Mouse (Mus musculus) neural tube, embryonic 13.5 days (tissue): ENCODE data around the gene Svbp. TPM values are rescaled to one million over a fixed set of nuclear protein-coding genes. Genes with fewer than 3 reads are reported as not detected.

Source experiments
- ATAC-seq: fragments of 200-750 bp; cut with Nextera tagmentation; 2 replicates; pipeline ENCODE4 v1.8.0; 2017; ENCODE audit warnings: low read depth, mild to moderate bottlenecking, moderate TSS enrichment, moderate library complexity
- H3K27ac ChIP-seq: fragments of 300-500 bp; sonication (generic); replicated peaks from 2 replicates; pipeline ENCODE4 v1.5.1; 2015; ENCODE audit warnings: moderate library complexity, mild to moderate bottlenecking, inconsistent platforms
- H3K27me3 ChIP-seq: fragments of 300-500 bp; sonication (generic); 2 replicates; pipeline ENCODE4 v1.6.1; 2015; ENCODE audit warnings: mild to moderate bottlenecking, inconsistent platforms
- H3K36me3 ChIP-seq: fragments of 300-500 bp; sonication (generic); 2 replicates; pipeline ENCODE4 v1.6.1; 2015; ENCODE audit warnings: mild to moderate bottlenecking, inconsistent platforms
- H3K4me1 ChIP-seq: fragments of 300-500 bp; sonication (generic); replicated peaks from 2 replicates; pipeline ENCODE4 v1.6.1; 2015; ENCODE audit warnings: inconsistent platforms
- H3K4me2 ChIP-seq: fragments of 300-500 bp; sonication (generic); 2 replicates; pipeline ENCODE4 v1.6.1; 2015; ENCODE audit warnings: inconsistent platforms, mild to moderate bottlenecking, moderate library complexity
- H3K4me3 ChIP-seq: fragments of 300-500 bp; sonication (generic); 2 replicates; pipeline ENCODE4 v1.5.1; 2015; ENCODE audit warnings: mild to moderate bottlenecking, inconsistent platforms
- H3K9ac ChIP-seq: fragments of 300-500 bp; sonication (generic); 2 replicates; pipeline ENCODE4 v1.6.1; 2015; ENCODE audit warnings: moderate library complexity, mild to moderate bottlenecking, inconsistent platforms
- H3K9me3 ChIP-seq: fragments of 300-500 bp; sonication (generic); 2 replicates; pipeline ENCODE4 v1.6.1; 2016; ENCODE audit warnings: inconsistent platforms
- WGBS: fragments of 180-500 bp; shearing (Covaris S2); methylation state at CpG from one replicate; pipeline ENCODE4 v1.1.7; 2015; 5-methylcytosine and 5-hydroxymethylcytosine counted together
- polyA plus RNA-seq: library from polyadenylated mRNA; unstranded; fragments of >200 nt; fragmentation: Nextera tagmentation; extraction: Ambion mirVana; gene quantifications from 2 replicates; pipeline ENCODE4 v1.2.1, GENCODE M21; 2015

Svbp gene
- polyA plus RNA-seq, 1 experiment from 2014 or later: 246 TPM

DNA sequence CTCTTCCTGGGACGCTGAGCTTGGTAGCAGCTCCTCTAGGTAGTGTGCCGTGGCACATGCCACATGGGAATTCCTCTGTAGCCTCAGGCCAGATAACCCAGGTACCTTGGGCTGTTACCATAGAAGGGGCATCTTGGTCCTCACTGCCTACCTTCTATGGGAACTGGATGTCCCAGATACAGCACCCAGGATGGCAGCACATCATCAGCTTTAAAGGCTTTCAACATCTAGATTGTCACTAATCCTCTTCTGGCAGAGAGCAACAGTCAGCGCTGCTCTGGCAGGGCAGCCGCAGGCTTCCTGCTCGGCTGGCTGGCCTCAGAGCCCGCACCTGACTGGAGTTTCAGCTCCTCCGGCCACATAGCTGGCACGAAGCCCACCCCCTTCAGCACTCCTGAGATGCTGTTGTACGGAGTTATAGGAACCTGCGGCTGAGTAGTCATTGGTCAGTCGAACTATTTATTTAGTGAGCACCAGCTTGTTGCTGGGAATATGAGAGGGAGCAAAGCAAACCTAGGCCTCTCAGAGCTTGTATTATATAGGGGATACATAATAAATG, 53.4 kb downstream of the Svbp start:
- no peak for ATAC-seq

More for the DNA sequence above, 53.4 kb downstream of the Svbp start:
- peaks cover 51% of the 10 kb centered on the region for H3K36me3 ChIP-seq
- no peak overlapping the region for H3K4me3 ChIP-seq
- H3K9ac ChIP-seq: no peak overlapping the region
- H3K27ac ChIP-seq: no peak overlapping the region
- no peaks in the 10 kb centered on the region for H3K27me3 ChIP-seq
- no peak overlapping the region for H3K4me2 ChIP-seq
- 89% methylated on average over 11 of the region's 11 CpGs for WGBS
- no peaks in the 10 kb centered on the region for H3K9me3 ChIP-seq
- H3K4me1 ChIP-seq: peaks cover 15% of the 10 kb centered on the region; the same call in 1 of the 2 replicates

Other genes starting within 250 kb of the Svbp start
- gene Lao1, start 233.7 kb upstream of the Svbp start, polyA plus RNA-seq: not detected in 2 replicates
- gene Slc2a1, start 86.6 kb upstream of the Svbp start, polyA plus RNA-seq: 90.4 and 107 TPM in 2 replicates
- 7.8 and 10.1 TPM in 2 replicates for gene Zfp691, start 21.1 kb upstream of the Svbp start, polyA plus RNA-seq
- gene Ermap, start 5.3 kb upstream of the Svbp start, polyA plus RNA-seq: 1.5 and 2.1 TPM in 2 replicates
- 0.45 TPM in 1 of 2 replicates, not detected in the other for gene Tmem269, start 22.9 kb downstream of the Svbp start, polyA plus RNA-seq
- gene AU022252, start 37.4 kb downstream of the Svbp start, polyA plus RNA-seq: 35.4 and 37.4 TPM in 2 replicates
- 14.8 TPM in 2 replicates for gene P3h1, start 37.6 kb downstream of the Svbp start, polyA plus RNA-seq
- 0.45 and 0.63 TPM in 2 replicates for gene Cldn19, start 60.1 kb downstream of the Svbp start, polyA plus RNA-seq
- gene Ybx1, start 99.3 kb downstream of the Svbp start, polyA plus RNA-seq: 873 and 888 TPM in 2 replicates
- 62.0 and 62.5 TPM in 2 replicates for gene Ppih, start 125.2 kb downstream of the Svbp start, polyA plus RNA-seq
- 17.3 and 17.9 TPM in 2 replicates for gene Ccdc30, start 220.2 kb downstream of the Svbp start, polyA plus RNA-seq
- gene Ppcs, start 227.1 kb downstream of the Svbp start, polyA plus RNA-seq: 21.9 and 23.3 TPM in 2 replicates
- 0.50 TPM in 1 of 2 replicates, not detected in the other for gene Zmynd12, start 227.5 kb downstream of the Svbp start, polyA plus RNA-seq